Mouse (Mus musculus) midbrain, embryonic 16.5 days (tissue): ENCODE measurements around the gene Slc6a11. TPM values are rescaled to one million over a fixed set of nuclear protein-coding genes. Genes with fewer than 3 reads are reported as not detected.
A peak's percentile ranks its signal among the peaks of the same experiment; 100 is the strongest.

Experiments used
- ATAC-seq: fragments of 200-750 bp; cut with Nextera tagmentation; 2 replicates; pipeline ENCODE4 v1.8.0; 2017; ENCODE audit warnings: moderate TSS enrichment
- H3K27ac ChIP-seq: fragments of 300-500 bp; sonication (generic); 2 replicates; pipeline ENCODE4 v1.5.1; 2014; ENCODE audit warnings: mild to moderate bottlenecking, low read length, mixed read lengths
- H3K27me3 ChIP-seq: fragments of 300-500 bp; sonication (generic); 2 replicates; pipeline ENCODE4 v1.6.1; 2014; ENCODE audit warnings: low read depth, low read length, mixed read lengths; ENCODE audit not compliant: control insufficient read depth, insufficient read depth
- H3K36me3 ChIP-seq: fragments of 300-500 bp; sonication (generic); 2 replicates; pipeline ENCODE4 v1.6.1; 2014; ENCODE audit warnings: mild to moderate bottlenecking, low read length, moderate library complexity, mixed read lengths; ENCODE audit not compliant: control insufficient read depth, insufficient read depth
- H3K4me1 ChIP-seq: fragments of 300-500 bp; sonication (generic); 2 replicates; pipeline ENCODE4 v1.6.1; 2014; ENCODE audit warnings: mild to moderate bottlenecking, low read length, mixed read lengths; ENCODE audit not compliant: control insufficient read depth, insufficient read depth
- H3K4me2 ChIP-seq: fragments of 300-500 bp; sonication (generic); 2 replicates; pipeline ENCODE4 v1.6.1; 2014; ENCODE audit warnings: mild to moderate bottlenecking, low read length, mixed read lengths
- H3K4me3 ChIP-seq: fragments of 300-500 bp; sonication (generic); 2 replicates; pipeline ENCODE4 v1.5.1; 2014; ENCODE audit warnings: low read depth, mild to moderate bottlenecking, low read length, moderate library complexity, mixed read lengths
- H3K9ac ChIP-seq: fragments of 300-500 bp; sonication (generic); 2 replicates; pipeline ENCODE4 v1.6.1; 2014; ENCODE audit warnings: low read depth, low read length, mixed read lengths
- H3K9me3 ChIP-seq: fragments of 300-500 bp; sonication (generic); replicated peaks from 2 replicates; pipeline ENCODE4 v1.6.1; 2014; ENCODE audit warnings: mild to moderate bottlenecking, low read length, mixed read lengths; ENCODE audit not compliant: control insufficient read depth, poor library complexity, severe bottlenecking
- WGBS: fragments of 180-500 bp; shearing (Covaris S2); extraction: QIAGEN DNeasy Blood & Tissue Kit; methylation state at CpG from one replicate; pipeline ENCODE4 v1.1.7; 2014; 5-methylcytosine and 5-hydroxymethylcytosine counted together
- polyA plus RNA-seq: library from polyadenylated mRNA; unstranded; fragments of >200 nt; fragmentation: Nextera tagmentation; extraction: Ambion mirVana; gene quantifications from 2 replicates; pipeline ENCODE4 v1.2.1, GENCODE M21; 2015

Gene Slc6a11
- polyA plus RNA-seq = 38.3 and 63.7 TPM in 2 replicates

DNA sequence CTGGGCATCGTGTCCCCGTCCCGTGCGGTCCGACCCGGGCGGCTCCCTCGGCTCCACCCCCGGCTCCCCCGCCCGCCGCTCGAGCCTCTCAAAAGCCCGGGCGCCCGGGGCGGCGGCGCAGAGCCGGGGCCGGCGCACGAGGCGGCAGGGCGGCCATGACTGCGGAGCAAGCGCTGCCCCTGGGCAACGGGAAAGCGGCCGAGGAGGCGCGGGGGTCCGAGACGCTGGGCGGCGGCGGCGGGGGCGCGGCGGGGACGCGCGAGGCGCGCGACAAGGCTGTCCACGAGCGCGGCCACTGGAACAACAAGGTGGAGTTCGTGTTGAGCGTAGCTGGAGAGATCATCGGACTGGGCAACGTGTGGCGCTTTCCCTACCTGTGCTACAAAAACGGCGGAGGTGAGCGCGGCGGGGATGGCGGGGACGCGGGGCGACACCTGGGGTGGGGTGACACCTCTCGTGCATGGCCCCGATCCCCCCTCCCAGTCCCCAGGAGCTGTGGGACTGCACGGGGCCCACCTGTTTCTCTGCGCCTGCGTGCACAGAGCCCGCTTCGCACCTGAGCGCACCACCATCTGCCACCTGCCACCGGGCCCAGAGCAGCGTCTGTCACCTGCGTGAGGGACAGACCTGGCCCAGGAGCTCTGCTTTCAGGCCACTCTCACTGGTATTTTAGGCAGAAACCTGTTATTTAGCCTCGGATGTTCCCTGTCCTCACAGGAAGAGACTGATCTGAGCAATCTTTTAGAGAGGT lies at the start of gene Slc6a11:
Slc6a11 (plus strand) TSS at position 120 of the 751 bp plus-strand sequence.
- H3K4me1 ChIP-seq = peaks cover 9% of the 10 kb centered on the region; the same call in 1 of the 2 replicates
- H3K9me3 ChIP-seq = no peaks in the 10 kb centered on the region
- H3K36me3 ChIP-seq = no peaks in the 10 kb centered on the region
- H3K4me3 ChIP-seq = peak within 1 kb of the TSS; percentile 73
- H3K27me3 ChIP-seq = peaks cover 30% of the 10 kb centered on the region
- WGBS = 3% methylated on average over 68 of the region's 76 CpGs
- ATAC-seq = peak; percentile 58
- peak within 1 kb of the TSS; percentile 85 for H3K9ac ChIP-seq
- H3K27ac ChIP-seq = 0 out of 2 replicates have a peak within 1 kb of the TSS, but pooled peaks have one; percentile 26
- H3K4me2 ChIP-seq = peak within 1 kb of the TSS; percentile 94

DNA sequence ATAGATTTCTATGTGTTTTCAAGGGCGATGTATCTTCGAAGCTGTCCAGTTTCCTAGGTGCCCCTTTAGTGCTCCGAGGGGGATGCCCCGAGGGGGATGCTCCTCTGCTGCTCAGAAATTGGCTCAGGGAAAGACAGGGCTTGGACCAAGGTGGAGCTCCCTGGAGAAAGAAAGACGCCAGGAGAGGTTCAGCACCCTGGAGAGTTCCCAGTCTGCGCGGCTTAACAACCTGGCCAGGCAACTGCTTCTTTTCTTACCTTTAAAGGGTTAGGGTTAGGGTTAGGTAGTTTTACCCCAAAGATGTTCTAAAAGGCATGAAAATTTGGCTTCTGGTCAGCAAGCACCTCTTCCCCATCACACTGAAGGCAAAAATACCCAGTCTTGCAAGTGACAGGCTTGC lies 43.9 kb upstream of the Slc6a11 start:
- Histone ChIP-seq H3K9ac (no peak overlapping the region), H3K9me3 (no peaks in the 10 kb centered on the region), H3K4me1 (no peaks in the 10 kb centered on the region; the same call in 1 of the 2 replicates), H3K4me2 (no peak overlapping the region), H3K27me3 (peaks cover 9% of the 10 kb centered on the region), H3K4me3 (no peak overlapping the region), H3K27ac (no peak overlapping the region), H3K36me3 (no peaks in the 10 kb centered on the region)
- WGBS = 27% methylated on average over 7 of the region's 7 CpGs
- ATAC-seq = no peak

DNA sequence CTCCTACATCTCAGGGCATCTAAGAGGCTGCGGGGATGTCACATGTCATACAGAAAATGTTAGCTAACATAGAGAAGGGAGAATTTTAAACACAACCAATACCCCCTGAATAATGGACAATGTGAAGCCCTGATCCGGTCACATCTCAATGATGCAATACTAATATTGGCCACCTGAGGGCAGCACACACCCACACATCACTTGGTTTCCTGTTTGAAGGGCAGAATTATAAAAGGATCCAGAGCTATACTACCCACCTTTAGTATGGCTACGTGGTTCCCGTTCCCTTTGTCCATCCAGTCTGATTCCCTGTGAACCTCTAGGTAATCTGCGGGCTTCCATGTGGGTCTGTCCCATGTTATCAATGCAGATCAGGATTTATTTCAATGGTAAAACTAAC lies 41.4 kb upstream of the Slc6a11 start:
- no peak overlapping the region for H3K9ac ChIP-seq
- H3K4me1 ChIP-seq = peaks cover 10% of the 10 kb centered on the region; the same call in 1 of the 2 replicates
- H3K4me2 ChIP-seq = no peak overlapping the region
- peak; percentile 50 for ATAC-seq
- H3K27ac ChIP-seq = no peak overlapping the region
- H3K27me3 ChIP-seq = peaks cover 9% of the 10 kb centered on the region
- H3K36me3 ChIP-seq = no peaks in the 10 kb centered on the region
- 11% methylated on average over 5 of the region's 5 CpGs for WGBS
- H3K9me3 ChIP-seq = no peaks in the 10 kb centered on the region
- no peak overlapping the region for H3K4me3 ChIP-seq

DNA sequence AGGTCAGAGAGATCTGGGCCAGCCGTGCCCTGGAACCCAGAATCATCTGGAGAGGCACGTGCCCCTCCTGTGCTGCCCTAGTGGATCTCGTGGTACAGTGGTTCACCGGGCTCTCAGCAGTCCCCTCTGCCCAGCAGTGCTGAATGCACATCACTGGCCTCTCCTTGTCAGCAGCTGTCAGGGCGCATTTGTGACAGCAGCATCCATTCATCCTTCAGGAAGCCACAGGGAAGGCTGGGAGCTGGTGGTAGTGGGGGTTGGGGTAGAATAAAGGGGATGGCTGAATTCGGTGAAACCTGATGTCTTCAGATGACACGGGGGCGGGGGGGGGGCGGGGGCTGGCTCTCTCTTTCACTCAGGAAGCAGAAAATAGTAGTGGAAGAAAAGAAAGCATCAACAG lies 38.8 kb upstream of the Slc6a11 start:
- Histone ChIP-seq H3K9ac (no peak overlapping the region), H3K27me3 (peaks cover 9% of the 10 kb centered on the region; the same call in 1 of the 2 replicates), H3K27ac (no peak overlapping the region), H3K36me3 (no peaks in the 10 kb centered on the region), H3K4me2 (no peak overlapping the region), H3K4me3 (no peak overlapping the region), H3K4me1 (peaks cover 10% of the 10 kb centered on the region; the same call in 1 of the 2 replicates), H3K9me3 (no peaks in the 10 kb centered on the region)
- 26% methylated on average over 9 of the region's 9 CpGs for WGBS
- ATAC-seq = no peak

DNA sequence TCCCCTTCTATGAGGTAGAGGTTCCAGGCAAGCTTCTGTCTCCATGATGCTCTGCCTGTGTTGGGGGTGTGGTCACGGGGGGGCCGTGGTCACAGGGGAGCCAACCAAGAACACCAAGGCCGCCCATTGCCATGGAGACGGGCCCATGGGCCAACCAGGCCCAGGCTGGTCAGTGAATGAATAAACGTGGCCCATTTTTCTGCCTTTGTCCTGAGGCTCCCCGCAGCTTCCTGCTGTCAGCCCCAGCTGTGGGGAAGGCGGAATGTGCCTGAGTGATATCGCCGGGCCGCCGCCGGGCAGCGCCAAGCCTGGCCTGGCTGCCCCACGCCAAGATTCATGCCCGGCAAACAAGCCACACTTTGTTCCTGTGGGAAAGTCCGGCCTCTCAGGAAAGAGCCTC lies 36.8 kb upstream of the Slc6a11 start:
- Histone ChIP-seq H3K4me1 (peaks cover 10% of the 10 kb centered on the region; the same call in 1 of the 2 replicates), H3K9me3 (no peaks in the 10 kb centered on the region), H3K4me3 (no peak overlapping the region), H3K4me2 (no peak overlapping the region), H3K27ac (peak overlapping the region; percentile 30; the same call in 1 of the 2 replicates), H3K36me3 (no peaks in the 10 kb centered on the region), H3K27me3 (no peaks in the 10 kb centered on the region), H3K9ac (no peak overlapping the region)
- ATAC-seq = peak; percentile 36; the same call in 1 of the 2 replicates
- 35% methylated on average over 16 of the region's 16 CpGs for WGBS

DNA sequence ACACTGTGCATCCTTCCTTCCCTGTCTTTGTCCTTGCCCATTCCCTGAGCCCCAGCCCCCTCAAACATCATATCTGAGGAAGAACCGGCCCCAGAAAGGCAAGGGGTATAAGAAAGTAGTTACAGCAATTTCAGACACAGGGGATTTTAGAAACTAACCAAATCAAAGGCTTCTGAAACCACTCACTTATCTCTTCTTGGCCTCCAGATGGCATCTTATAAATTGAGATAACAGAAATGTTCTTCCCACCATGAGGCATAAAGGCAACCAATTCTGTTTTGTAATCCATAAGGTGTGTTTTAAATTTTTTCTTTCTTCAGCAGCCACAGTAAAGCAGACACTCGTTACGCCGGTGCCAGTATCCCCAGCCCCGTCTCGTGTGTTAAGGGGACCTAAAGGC lies 34.5 kb upstream of the Slc6a11 start:
- 88% methylated on average over 6 of the region's 6 CpGs for WGBS
- no peak overlapping the region for H3K27ac ChIP-seq
- H3K36me3 ChIP-seq = no peaks in the 10 kb centered on the region
- H3K4me2 ChIP-seq = no peak overlapping the region
- H3K4me1 ChIP-seq = peaks cover 10% of the 10 kb centered on the region; the same call in 1 of the 2 replicates
- H3K27me3 ChIP-seq = no peaks in the 10 kb centered on the region; the same call in 1 of the 2 replicates
- H3K9me3 ChIP-seq = no peaks in the 10 kb centered on the region
- H3K4me3 ChIP-seq = no peak overlapping the region
- no peak for ATAC-seq
- H3K9ac ChIP-seq = no peak overlapping the region

DNA sequence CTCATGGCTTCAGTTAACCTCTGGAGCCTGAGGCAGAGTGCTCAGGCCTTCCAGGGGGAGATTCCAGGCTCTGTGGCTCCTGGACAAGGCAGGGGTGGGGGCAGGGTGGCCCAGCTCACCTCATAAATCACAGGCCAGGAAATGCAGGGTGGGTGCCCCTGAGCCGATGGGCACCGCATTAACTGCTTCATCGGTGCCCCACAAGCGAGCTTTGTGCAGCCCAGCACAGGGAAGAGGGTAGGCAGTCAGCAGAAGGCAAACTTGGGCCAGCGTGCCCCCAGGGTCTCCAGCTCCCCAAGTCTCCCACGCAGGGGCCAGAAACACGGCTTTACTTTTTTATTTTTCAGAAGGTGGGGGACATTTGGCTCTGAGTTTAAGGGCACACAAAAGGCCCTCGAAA lies 29.1 kb upstream of the Slc6a11 start:
- Histone ChIP-seq H3K9ac (no peak overlapping the region), H3K4me3 (no peak overlapping the region), H3K9me3 (no peaks in the 10 kb centered on the region), H3K27ac (no peak overlapping the region), H3K36me3 (no peaks in the 10 kb centered on the region), H3K4me2 (no peak overlapping the region), H3K27me3 (no peaks in the 10 kb centered on the region; the same call in 1 of the 2 replicates), H3K4me1 (no peaks in the 10 kb centered on the region)
- ATAC-seq = no peak
- WGBS = 79% methylated on average over 8 of the region's 8 CpGs

DNA sequence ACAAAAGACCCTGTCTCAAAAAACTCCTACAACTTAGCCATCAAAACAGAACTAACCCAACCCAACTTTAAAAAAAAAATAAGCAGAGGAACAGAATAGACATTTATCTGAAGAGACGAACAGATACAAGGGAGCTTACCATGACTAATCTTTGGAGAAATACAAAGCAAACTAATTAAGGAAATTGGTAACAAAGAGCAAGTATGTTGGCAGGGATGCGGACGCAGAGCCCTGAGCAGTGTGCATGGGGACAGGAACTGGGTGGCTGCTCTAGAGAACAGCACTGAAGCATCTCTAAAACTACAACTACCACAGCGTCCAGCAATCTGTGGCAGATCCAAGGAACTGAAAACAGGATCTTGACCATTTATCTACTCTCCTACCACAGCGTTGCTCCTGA lies 11.5 kb upstream of the Slc6a11 start:
- H3K9ac ChIP-seq = no peak overlapping the region
- H3K4me3 ChIP-seq = no peak overlapping the region
- WGBS = 48% methylated on average over 5 of the region's 5 CpGs
- no peaks in the 10 kb centered on the region for H3K4me1 ChIP-seq
- H3K36me3 ChIP-seq = no peaks in the 10 kb centered on the region
- no peak overlapping the region for H3K27ac ChIP-seq
- no peak for ATAC-seq
- no peaks in the 10 kb centered on the region for H3K9me3 ChIP-seq
- no peaks in the 10 kb centered on the region; the same call in 1 of the 2 replicates for H3K27me3 ChIP-seq
- no peak overlapping the region for H3K4me2 ChIP-seq

DNA sequence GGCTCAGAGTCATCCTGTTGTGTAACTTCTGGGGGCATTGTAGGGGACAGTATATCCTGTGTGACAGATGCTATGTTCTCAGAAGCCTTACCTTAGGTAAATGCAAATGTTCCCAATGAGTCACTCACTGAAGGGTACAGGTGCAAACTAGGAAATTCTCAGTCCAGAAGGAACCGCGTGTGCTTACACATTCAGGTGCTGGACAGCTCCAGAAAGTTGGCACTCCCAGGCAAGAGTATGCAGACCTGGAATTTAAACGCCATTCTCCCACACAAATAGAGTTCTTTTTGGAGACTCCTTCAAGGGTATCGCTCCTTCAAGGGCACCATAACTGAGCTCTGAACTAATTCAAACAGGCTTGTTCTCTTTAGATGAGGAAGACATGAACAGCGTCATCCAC lies 5.5 kb upstream of the Slc6a11 start:
- 67% methylated on average over 5 of the region's 5 CpGs for WGBS
- Histone ChIP-seq H3K4me2 (no peak overlapping the region), H3K9me3 (no peaks in the 10 kb centered on the region), H3K27me3 (peaks cover 19% of the 10 kb centered on the region), H3K4me3 (no peak overlapping the region), H3K36me3 (no peaks in the 10 kb centered on the region), H3K9ac (no peak overlapping the region), H3K4me1 (no peaks in the 10 kb centered on the region), H3K27ac (no peak overlapping the region)
- ATAC-seq = no peak
